Mouse (Mus musculus) urinary bladder, postnatal 0 days (tissue): ENCODE data around the gene Astn2. TPM values are rescaled to one million over a fixed set of nuclear protein-coding genes. Genes with fewer than 3 reads are reported as not detected.

ENCODE experiments used
- polyA plus RNA-seq: library from polyadenylated mRNA; unstranded; fragments of >200 nt; fragmentation: Nextera tagmentation; extraction: Ambion mirVana; gene quantifications from 2 replicates; pipeline ENCODE4 v1.2.1, GENCODE M21; 2015

Gene Astn2
- 0.46 and 0.48 TPM in 2 replicates for polyA plus RNA-seq

GRCm38 (mm10) chr4:66404201-66404711 is at the start of gene Astn2:
Gene Astn2 (minus strand): TSS chr4:66404611.

GRCm38 (mm10) chr4:65604504-65605150 is 799.8 kb downstream of the Astn2 start, which contains the start of gene Trim32:
Gene Trim32 (plus strand): TSS chr4:65604986.

